Mouse (Mus musculus): Measurements from ENCODE around the gene Zfp683.

The Zfp683 gene

GRCm38 (mm10) chr4:134091225-134091529 lies 37.5 kb downstream of the Zfp683 start:
- DNase-seq (ENCODE audit: low read depth, low spot score): no peak

DNA sequence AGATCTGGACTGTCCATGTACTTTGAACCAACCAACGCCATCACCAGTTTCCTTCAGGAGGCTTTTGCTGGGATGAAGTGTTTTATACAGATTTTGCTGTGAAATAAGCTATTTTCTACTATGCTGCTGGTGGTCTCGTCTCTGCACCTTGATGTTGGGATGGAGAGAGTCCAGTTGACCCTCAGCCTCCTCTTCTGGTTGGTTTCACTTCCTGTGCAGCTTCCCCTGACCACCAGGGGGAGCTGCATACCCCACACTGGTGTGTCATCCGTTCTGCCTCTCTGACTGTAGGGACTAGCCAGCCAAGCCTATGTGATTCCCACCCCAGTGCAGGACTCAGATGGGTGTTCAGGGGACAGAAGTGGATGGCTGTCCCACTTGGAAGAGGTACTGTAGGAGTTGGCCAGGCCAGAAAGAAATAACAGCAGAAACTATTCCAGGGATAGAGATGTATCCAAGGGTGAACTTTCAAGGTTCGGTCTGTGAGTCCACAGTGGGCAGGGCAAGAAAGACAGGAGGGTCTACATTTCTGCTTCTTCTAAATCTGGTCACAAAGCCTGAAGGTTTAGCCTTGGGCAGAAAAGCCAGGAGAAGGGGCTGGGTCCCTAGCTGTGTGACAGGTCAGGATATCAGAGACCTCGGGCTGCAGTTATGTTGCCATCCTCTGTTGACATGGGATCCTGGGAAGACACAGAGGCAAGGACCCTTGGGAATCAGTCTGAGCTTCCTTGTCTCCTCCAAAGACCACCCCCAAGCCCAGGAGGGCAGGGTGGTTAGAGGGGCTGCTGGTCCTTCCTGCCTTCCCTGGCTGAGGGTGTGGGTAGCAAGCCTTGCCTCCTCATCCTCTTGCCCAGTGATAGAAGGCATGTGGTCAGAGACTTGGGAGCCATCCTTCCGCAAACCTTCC lies 39.0 kb downstream of the Zfp683 start:
- peak; percentile 54 for DNase-seq (ENCODE audit: low read depth, low spot score)

- no peak for DNase-seq (ENCODE audit: low read depth, low spot score)
Measured at GRCm38 (mm10) chr4:134094004-134094564, 40.4 kb downstream of the Zfp683 start.

DNA sequence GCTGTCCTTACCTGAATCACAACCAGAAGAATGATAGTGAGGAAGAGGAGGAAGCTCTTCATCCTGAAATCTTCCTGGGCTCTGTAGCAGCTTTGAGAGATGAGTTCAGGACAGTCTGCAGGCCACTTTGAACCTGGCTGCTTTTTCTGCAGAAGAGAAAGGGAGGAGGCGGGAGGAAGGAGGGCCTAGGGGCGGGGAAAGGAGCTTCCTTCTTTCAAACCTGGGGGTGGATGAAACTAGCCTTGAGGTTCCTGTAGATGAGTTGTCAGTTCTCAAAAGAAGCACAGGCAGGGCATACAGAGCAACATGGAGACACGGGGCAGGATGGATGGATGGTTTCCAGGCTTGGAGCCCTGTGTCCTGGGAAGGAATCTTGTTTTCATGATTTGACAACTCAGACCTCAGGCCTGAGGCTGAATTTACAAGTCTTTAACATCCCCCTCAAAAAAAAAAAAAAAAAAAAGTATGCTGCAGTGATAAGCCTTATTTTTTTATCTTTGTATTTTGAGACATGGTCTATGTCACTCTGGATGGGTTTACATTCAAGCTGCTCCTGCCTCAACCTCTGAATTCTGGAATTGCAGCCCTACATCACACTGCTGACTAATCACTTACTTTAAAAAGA lies 41.4 kb downstream of the Zfp683 start, which contains the start of gene Cd52:
Cd52 (minus strand) TSS at position 160 of the 625 bp plus-strand sequence.
- DNase-seq (ENCODE audit: low read depth, low spot score): no peak

GRCm38 (mm10) chr4:134096120-134096519 lies 42.5 kb downstream of the Zfp683 start:
- no peak for DNase-seq (ENCODE audit: low read depth, low spot score)

GRCm38 (mm10) chr4:134097015-134097608 lies 43.5 kb downstream of the Zfp683 start:
- DNase-seq (ENCODE audit: low read depth, low spot score): no peak

DNA sequence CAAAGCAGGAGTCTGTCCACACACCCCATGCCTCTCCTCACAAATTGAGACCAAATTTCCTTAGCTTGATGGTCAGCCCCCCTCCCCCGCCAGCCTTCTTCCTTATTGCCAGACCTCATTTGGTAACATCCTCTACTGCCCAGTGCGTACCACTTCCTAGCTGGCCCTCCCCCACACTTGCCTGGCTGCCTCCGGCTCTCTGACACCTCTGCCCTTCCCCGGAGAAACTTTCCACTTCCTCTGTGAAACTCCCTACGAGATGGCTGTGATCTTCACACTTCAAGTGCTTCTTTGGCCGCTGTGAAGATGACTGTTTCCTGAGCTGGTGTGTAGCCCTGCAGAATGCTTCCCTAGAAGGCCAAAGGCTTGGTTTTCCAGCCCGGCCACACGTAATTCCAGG lies 45.0 kb downstream of the Zfp683 start:
- DNase-seq (ENCODE audit: low read depth, low spot score): no peak

DNA sequence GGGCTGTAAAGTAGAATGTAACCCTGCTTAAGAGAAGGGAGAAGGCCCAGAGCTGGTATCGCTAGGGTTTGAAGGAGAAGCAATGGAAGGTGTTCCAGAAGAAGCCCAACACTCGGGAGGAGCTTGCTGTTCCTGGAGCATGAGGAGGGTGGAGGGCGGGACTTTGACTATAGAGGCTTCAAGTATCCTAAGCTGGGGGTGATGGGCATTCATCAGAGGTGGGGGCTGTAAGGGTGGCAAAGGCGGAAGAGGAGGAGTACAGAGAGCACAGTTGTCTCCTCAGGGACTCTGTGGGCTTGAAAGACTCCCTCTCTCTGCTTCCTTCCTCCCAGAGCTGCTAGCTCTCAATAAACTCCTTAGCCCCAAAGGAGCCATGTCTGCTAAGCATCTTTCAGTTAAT lies 46.6 kb downstream of the Zfp683 start:
- no peak for DNase-seq (ENCODE audit: low read depth, low spot score)

- peak; percentile 84 for DNase-seq (ENCODE audit: low read depth, low spot score)
Measured at GRCm38 (mm10) chr4:134101979-134102741, 48.5 kb downstream of the Zfp683 start, which contains the start of gene Ubxn11. Gene Ubxn11 (plus strand): TSS chr4:134102570.

DNA sequence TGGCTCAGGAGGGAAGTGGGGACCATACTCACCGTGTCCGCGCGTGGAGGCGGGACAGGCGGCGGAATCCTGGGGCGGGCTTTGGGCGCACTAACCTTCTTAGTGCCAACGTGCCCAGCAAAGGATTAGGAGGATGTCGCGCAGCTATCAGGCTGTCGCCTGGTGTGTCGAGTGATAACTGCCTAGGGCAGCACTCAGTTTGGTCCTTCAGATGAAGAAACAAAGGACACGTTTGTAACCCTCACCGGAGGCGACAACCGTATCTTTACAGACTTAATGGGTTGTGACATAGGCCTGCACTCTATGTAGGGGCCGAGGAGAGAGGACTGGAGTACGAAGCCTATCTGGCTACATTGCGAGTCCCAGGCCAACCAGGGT lies 49.1 kb downstream of the Zfp683 start:
- no peak for DNase-seq (ENCODE audit: low read depth, low spot score)

GRCm38 (mm10) chr4:134106105-134106504 lies 52.5 kb downstream of the Zfp683 start:
- no peak for DNase-seq (ENCODE audit: low read depth, low spot score)

DNA sequence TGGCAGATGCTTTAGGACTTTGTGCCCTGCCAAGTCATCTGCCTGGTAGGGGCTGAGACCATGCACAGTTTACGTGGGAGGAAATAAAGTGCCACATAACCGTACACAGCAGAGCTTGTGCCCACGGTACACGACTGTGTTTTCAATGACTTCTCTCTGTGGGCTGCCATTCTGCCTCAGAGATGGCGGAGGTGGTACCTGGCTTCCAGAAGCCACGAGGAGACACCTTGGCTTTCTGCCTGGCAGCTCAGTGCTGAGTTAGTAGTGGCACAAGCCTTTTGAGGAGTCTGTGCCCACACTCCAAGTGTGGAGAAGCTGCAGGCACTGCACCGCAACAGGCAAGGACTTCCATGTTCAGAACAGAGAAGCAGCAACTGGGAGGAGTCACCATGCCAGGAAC lies 54.1 kb downstream of the Zfp683 start:
- no peak for DNase-seq (ENCODE audit: low read depth, low spot score)

DNA sequence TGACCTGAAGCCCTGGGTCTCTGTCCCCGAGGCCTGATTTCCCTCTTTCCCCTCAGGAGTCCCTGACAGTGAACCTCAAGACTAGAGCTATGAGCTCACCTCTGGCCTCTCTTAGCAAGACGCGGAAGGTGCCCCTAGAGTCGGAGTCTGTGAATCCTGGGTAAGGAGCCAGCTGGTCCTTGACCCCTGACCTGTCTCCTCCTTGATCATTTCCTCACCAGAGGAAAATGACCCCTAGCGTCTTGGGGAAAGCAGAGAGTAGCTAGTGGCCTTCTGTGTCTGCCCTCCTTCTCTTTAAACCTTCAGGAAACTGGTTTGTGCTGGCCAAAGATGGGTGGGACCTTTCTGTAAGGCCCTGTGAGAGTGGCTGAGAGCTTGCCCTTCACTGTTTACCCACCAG lies 54.6 kb downstream of the Zfp683 start:
- no peak for DNase-seq (ENCODE audit: low read depth, low spot score)
